Mouse (Mus musculus) gastrocnemius, postnatal 4 days (tissue): Measurements from ENCODE around the gene Gmcl1. TPM values are rescaled to one million over a fixed set of nuclear protein-coding genes. Genes with fewer than 3 reads are reported as not detected.

ENCODE experiments used
- DNase-seq, 2 experiments: peaks; one replicate each; pipeline ENCODE4 v3.0.0; 2021 to 2022; ENCODE audit warnings: low spot score in 2 of 2, mixed read lengths in 2 of 2
- total RNA-seq, 2 experiments: library from RNA; stranded (reverse); gene quantifications; 2 replicates each; pipeline ENCODE4 v1.2.3; 2021

Gmcl1 gene
- total RNA-seq, 2 experiments from 2014 or later = 7.4 to 8.4 TPM

DNA sequence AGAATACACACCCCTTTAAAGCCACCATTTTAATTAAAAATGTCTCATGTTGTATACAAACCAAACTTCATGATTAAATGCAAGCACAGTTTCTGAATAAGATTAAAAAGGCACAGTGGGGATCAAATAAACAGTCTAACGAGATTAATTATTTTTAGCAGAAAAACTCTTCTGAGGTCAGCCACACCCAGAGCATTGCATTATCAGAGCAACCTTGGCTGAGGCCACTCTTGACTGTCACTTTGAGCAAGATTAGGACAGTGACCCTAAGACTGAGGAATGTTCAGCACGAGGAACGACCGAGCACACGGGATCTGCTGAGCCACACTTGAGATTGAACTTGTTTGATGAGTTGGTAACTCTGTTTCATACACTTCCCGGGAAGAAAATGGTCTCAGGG is 3.6 kb upstream of the Gmcl1 start:
- DNase-seq = no peak

GRCm38 (mm10) chr6:86736313-86736712 is 3.1 kb upstream of the Gmcl1 start:
- DNase-seq = no peak

GRCm38 (mm10) chr6:86732276-86733173 is 658 bp downstream of the Gmcl1 start:
- peak; percentile 25 to 42 for DNase-seq

DNA sequence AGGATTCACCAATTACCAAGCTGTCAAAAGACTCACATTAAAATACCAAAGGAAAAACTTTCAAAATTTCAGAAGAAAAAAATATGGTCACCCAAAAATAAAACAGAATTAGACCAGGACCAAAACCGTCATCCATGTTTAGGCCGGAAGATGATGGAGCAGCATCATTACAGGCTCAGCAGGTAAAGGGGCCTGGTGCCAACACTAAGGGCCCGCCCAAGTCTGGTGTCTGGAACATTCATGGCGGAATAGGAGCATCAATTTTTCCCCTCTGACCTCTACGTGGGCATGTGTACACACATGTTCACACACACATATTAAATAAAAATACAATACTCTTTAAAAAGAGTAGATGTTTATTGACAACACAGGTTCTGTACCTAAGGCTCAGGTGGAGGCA is 4.5 kb downstream of the Gmcl1 start:
- DNase-seq = no peak

DNA sequence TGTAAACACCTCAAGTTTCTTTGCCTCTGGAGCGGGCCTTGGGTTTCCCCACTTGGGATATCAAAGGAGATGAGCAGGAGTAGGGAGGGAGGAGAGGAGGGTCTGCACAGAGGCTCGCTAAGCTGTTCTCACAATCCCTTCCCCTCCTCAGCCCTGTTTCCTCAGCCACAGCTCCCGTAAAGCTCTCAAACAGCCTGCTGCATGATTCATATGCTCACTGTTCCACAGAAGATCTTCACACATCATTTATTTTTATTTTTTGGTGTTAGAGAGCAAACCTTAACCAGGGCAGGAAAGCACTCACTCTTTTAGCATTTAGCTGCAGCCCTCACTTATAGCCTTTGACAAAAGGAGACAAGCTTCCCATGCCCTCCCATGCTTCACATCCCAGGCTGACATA is 11.2 kb downstream of the Gmcl1 start:
- no peak for DNase-seq

DNA sequence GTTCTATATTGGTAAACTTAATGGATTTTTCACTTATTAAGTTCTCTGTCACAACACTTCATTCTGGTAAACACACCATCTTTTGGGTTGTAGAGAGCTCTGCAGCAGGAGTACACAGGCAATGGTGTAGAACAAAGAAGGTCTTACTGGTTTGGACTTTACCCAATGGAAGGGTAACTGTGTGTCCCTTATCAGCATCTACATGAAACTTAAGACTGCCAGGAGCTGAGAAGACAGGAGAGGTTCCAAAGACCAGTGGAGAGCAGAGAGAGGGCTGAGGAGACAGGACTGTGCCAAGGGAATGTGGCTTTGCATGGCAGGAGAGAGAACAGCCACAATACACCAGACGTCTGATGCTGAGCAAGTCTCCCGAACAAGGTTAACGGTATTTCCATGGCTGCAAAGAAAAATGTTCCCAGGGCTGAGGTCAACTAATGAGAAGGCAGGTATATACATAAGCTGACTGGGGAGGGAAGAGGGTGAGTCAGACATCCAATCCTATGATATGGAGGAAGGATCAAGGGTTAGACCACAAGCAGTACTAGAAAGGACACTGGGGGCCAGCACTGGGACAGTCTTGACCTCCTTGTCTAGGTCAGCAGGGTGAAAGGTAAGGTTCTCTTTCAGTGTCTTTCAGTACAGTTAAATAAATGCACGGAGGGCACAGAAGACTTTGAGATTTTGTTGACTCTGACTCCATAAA is 25.0 kb downstream of the Gmcl1 start:
- no peak for DNase-seq

DNA sequence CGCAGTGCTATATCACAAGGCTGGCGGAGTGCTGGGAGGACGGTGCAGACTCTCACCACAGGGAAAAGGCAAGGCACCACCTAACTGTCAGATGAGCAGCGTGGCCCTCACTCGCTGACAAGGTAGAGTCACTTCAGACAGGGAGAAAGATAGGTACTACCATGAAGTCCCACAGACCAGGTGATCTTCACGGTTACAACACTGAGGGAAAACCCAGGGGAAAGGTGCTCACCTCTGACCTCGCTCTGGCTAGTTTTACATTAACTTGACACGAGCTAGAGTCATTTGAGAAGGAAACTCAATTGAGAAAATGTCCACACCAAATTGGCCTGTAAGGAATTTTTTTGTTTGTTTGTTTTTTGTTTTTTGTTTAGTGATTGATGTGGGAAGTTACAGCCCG is 30.6 kb downstream of the Gmcl1 start:
- DNase-seq = no peak

DNA sequence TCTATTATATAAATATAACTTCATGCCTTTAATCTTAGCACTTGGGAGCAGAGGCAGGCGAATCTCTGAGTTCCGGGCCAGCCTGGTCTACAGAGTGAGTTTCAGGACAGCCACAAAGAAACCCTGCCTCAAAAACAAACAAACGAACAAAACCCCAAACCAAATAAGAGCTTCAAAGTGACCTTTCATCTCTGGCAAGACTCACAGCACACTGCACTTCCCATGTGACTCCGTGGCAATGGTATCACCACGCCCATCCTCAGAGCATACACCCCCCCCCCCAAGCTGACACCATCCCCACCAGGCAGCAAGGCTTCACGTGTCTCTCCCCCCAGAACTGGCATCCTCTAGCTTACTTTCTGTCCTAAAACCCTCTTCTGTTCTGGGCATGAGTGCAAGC is 35.3 kb downstream of the Gmcl1 start:
- no peak for DNase-seq

DNA sequence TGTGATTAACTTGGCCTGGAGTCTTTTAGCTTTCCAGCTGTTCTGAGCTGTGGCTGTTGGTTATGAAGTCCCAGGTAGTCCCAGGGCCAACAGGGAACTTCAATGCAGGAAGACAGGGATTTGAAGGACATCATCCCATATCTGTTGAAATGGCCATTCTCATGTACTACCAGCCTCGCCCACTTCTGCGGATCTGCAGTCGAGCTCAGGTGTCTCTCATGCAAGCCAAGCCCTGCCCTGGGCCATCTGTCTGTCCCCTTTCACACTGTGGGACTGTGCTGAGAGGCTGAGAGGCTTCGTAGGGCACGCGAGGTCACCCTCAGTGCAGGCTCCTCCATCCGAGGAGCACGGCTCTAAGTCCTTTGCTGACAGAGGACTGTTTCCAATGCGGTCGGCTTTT is 37.0 kb downstream of the Gmcl1 start:
- DNase-seq = no peak

DNA sequence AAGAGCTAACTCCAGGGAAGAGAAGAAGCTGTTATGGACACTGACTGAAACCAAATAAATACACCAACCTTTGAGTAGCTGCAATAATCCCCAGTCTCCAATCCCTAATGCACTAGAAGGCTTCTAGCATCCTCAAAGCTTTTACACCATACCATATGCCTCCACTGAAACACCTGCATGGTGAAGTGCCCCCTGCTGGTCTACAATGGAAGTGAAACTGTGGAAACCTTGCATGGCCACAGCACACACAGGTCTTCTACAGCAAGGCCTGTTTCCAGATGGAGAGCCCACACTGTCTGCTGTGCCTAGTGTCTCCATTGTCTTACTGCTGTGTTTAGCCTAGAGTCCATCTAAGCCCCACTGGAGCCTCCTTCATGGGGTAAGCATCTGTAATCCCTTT is 38.7 kb downstream of the Gmcl1 start:
- peak in 1 of 2 experiments; percentile 21 for DNase-seq

GRCm38 (mm10) chr6:86689671-86690070 is 43.5 kb downstream of the Gmcl1 start:
- no peak for DNase-seq

DNA sequence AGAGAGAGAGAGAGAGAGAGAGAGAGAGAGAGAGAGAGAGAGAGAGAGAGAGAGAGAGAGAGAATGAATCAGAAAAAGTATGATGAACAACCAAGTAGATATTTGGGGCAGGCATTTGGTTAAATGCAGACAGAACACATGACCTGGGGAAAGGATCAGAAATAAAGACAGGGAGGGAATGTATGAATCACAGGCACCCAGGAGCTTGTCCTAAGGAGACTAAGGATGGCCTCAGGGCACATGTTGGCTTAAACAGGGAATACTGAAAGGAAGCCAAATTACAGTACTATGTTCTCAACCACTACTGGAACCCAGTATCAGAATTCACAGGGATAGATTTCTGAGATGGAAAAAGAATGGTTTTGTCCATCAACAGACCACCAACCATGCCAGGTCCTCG is 46.2 kb downstream of the Gmcl1 start:
- no peak for DNase-seq

GRCm38 (mm10) chr6:86684655-86685011 is 48.5 kb downstream of the Gmcl1 start:
- DNase-seq = no peak

DNA sequence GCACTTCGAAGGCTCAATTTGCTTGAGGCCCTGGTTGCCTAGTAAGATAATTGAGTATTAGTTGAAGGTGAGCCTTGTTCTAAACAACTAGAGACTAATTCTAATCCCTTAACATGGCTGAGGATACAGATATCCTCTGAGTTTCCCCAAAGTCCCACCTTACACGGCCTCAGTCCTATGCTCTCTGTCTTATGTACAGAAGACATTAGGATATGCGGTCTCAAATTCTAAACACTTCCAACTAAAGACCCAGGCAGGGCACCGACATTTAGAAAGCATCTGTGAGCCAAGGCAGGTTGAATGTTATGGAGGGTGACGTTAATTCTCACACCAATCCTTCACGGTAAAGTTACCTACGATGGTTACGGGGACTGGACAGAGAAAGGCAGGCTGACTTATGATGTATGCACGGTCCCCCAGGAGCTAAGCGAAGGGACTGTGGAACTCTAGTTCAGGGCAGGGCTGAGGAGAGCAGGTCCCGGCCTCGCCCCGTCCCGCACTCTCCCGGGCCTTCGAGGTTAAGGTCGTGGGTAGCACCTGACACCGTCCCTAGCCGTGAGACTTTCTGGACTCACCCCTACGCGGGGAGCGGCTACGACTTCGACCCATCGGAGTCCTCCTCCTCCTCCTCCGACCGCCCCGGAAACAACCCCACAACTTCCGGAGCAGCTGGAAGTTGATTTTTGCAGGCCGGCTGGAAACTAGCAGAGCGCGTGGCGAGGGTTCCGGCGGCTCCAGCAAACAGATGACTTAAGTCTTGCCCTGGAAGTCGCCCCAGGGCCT is 49.1 kb downstream of the Gmcl1 start, which contains the start of gene Snrnp27:
Gene Snrnp27 (minus strand): TSS at position 651 of the 783 bp plus-strand sequence.
- peak; percentile 84 to 91 for DNase-seq

DNA sequence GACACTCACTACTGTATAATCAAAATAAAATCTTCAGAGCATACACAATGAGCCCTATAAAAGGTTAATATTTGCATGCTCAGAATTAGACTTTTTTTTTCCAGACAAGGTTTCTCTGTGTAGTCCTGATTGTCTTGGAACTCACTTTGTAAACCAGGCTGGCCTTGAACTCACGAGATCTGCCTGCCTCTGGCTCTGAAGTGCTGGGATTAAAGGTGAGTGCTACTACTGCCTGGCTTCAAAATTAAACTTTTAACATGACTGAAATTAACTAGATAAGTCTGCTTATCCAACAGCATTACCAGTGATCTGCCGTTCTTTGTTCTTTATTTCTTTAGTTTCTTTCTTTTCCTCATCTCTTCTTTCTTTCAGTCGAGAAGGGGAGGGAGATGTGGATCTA is 51.9 kb downstream of the Gmcl1 start:
- DNase-seq = no peak

GRCm38 (mm10) chr6:86678341-86678740 is 54.8 kb downstream of the Gmcl1 start:
- no peak for DNase-seq

GRCm38 (mm10) chr6:86670873-86671272 is 62.3 kb downstream of the Gmcl1 start:
- DNase-seq = peak in 1 of 2 experiments; percentile 31

GRCm38 (mm10) chr6:86669240-86669727 is 63.9 kb downstream of the Gmcl1 start:
- peak; percentile 100 for DNase-seq

- no peak for DNase-seq
Measured at GRCm38 (mm10) chr6:86668580-86669239, 64.5 kb downstream of the Gmcl1 start, which contains the start of gene Mxd1. TSS of gene Mxd1 (minus strand) at chr6:86669161.

DNA sequence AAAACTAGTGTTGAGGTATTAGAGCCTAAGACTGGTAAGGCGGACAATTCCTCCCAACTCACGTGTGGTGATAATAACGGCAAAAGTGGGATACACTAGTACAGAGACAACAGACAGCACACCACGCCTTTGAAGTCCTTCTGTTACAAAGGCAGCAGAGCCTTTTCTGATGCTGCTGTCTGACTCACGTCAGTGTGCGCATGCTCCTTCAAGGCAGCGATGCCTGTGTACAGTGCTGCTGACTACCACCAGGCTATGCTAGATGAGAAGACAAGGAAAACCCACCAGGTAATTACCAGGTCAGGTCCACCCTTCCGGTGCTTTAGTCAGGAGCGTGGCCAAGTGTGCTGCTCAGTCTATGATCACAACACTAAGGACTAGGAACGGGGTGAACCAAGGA is 66.1 kb downstream of the Gmcl1 start:
- DNase-seq = no peak
